ENCODE assay signal across 12 mouse cellular contexts in genomic region chr2:122581361-122582017, GRCm38 (mm10). TPM values are rescaled to one million over a fixed set of nuclear protein-coding genes. Genes with fewer than 3 reads are reported as not detected.
DNase-seq lines count a peak whose midpoint lies in the region; ATAC-seq lines count a peak whose summit lies in the region.
"Had no signal": no experiment of that assay in that cellular context is flagged by ENCODE, and none has a peak within 500 bp of the region (broad histone marks: within the 10 kb centered on the region; RNA-seq: fewer than 3 reads in every experiment).

No protein-coding gene starts in this region.

- H3K9me3 ChIP-seq in heart, embryonic 14.5 days (ENCODE audit: control insufficient read depth, low read length), result no peaks in the 10 kb centered on the region
- no peaks in the 10 kb centered on the region for H3K9me3 ChIP-seq in lung, embryonic 15.5 days
- no peaks in the 10 kb centered on the region for H3K9me3 ChIP-seq in intestine, embryonic 15.5 days
- H3K9me3 ChIP-seq: hindbrain, embryonic 12.5 days; neural tube, embryonic 13.5 days had no signal

- H3K27ac ChIP-seq in heart, embryonic 14.5 days (replicated peaks in 1 of 2; ENCODE audit: control insufficient read depth in 1 of 2, insufficient read depth in 1 of 2, low read depth in 2 of 2, low read length in 2 of 2), result peak overlapping the region; percentile 83 to 89
- peak overlapping the region; percentile 62 for H3K27ac ChIP-seq in lung, embryonic 15.5 days
- H3K27ac ChIP-seq in intestine, embryonic 15.5 days, result no peak overlapping the region; the same call in 1 of the 2 replicates
- H3K27ac ChIP-seq: hindbrain, embryonic 12.5 days; neural tube, embryonic 13.5 days had no signal

- no peak overlapping the region; the same call in 1 of the 2 replicates for H3K9ac ChIP-seq in heart, embryonic 14.5 days (ENCODE audit: low read length)
- H3K9ac ChIP-seq in lung, embryonic 15.5 days, result no peak overlapping the region
- H3K9ac ChIP-seq in intestine, embryonic 15.5 days, result no peak overlapping the region
- H3K9ac ChIP-seq: hindbrain, embryonic 12.5 days; neural tube, embryonic 13.5 days had no signal

- H3K4me3 ChIP-seq in heart, embryonic 14.5 days (ENCODE audit: control insufficient read depth in 1 of 2, insufficient read depth in 1 of 2, low read depth in 1 of 2, low read length in 2 of 2), result no peak overlapping the region
- H3K4me3 ChIP-seq in lung, embryonic 15.5 days, result no peak overlapping the region
- no peak overlapping the region for H3K4me3 ChIP-seq in intestine, embryonic 15.5 days (replicated peaks)
- H3K4me3 ChIP-seq: hindbrain, embryonic 12.5 days; neural tube, embryonic 13.5 days had no signal

- WGBS in heart, embryonic 14.5 days, result 44% methylated on average over 3 of the region's 3 CpGs
- WGBS in lung, embryonic 15.5 days, result 30% methylated on average over 3 of the region's 3 CpGs
- 52% methylated on average over 3 of the region's 3 CpGs for WGBS in intestine, embryonic 15.5 days

- peak overlapping the region; percentile 16; the same call in 1 of the 2 replicates for H3K4me2 ChIP-seq in heart, embryonic 14.5 days (ENCODE audit: low read length)
- no peak overlapping the region for H3K4me2 ChIP-seq in lung, embryonic 15.5 days
- H3K4me2 ChIP-seq in intestine, embryonic 15.5 days (replicated peaks), result no peak overlapping the region
- H3K4me2 ChIP-seq: hindbrain, embryonic 12.5 days; neural tube, embryonic 13.5 days had no signal

- H3K4me1 ChIP-seq in heart, embryonic 14.5 days (ENCODE audit: control insufficient read depth in 2 of 2, insufficient read depth in 2 of 2, low read length in 2 of 2), result peaks cover 7 to 14% of the 10 kb centered on the region in 2 experiments; a peak in 3 of 4 replicates
- H3K4me1 ChIP-seq in lung, embryonic 15.5 days, result peaks cover 11% of the 10 kb centered on the region; the same call in 1 of the 2 replicates
- H3K4me1 ChIP-seq in intestine, embryonic 15.5 days (replicated peaks), result peaks cover 2% of the 10 kb centered on the region; the same call in 1 of the 2 replicates
- H3K4me1 ChIP-seq: hindbrain, embryonic 12.5 days; neural tube, embryonic 13.5 days had no signal

- intact Hi-C loops in left cerebral cortex, postnatal 36 days (cut with DNase I), result no loop called here

- peak; percentile 8 to 11 for DNase-seq in adrenal gland, postnatal 36 days
- no peak for DNase-seq in adrenal gland, adult 18-20 months (ENCODE audit: low spot score in 2 of 2)
- peak; percentile 78 for DNase-seq in adipocyte (ENCODE audit: low spot score)
- DNase-seq in left cerebral cortex, postnatal 36 days (ENCODE audit: low spot score in 2 of 2), result no peak
- DNase-seq in thymus, postnatal 4 days, result no peak

- peak; percentile 79 for ATAC-seq in heart, embryonic 14.5 days (ENCODE audit: insufficient number of reproducible peaks, insufficient read depth, low FRiP score, low read depth)
- peak; percentile 49; the same call in 1 of the 2 replicates for ATAC-seq in lung, embryonic 15.5 days (ENCODE audit: borderline replicate concordance, extremely low read depth, low FRiP score, low TSS enrichment)
- ATAC-seq in intestine, embryonic 15.5 days, result no peak

- H3K27me3 ChIP-seq in heart, embryonic 14.5 days (ENCODE audit: control insufficient read depth, insufficient read depth, low read length), result no peaks in the 10 kb centered on the region
- no peaks in the 10 kb centered on the region for H3K27me3 ChIP-seq in lung, embryonic 15.5 days
- no peaks in the 10 kb centered on the region for H3K27me3 ChIP-seq in intestine, embryonic 15.5 days (replicated peaks)
- H3K27me3 ChIP-seq: hindbrain, embryonic 12.5 days; neural tube, embryonic 13.5 days had no signal

- H3K36me3 ChIP-seq in heart, embryonic 14.5 days (ENCODE audit: control insufficient read depth, insufficient read depth, low read length), result no peaks in the 10 kb centered on the region
- no peaks in the 10 kb centered on the region for H3K36me3 ChIP-seq in lung, embryonic 15.5 days
- no peaks in the 10 kb centered on the region for H3K36me3 ChIP-seq in intestine, embryonic 15.5 days
- H3K36me3 ChIP-seq: hindbrain, embryonic 12.5 days; neural tube, embryonic 13.5 days had no signal

RNA-seq across cellular contexts. Expression of gene Gatm, which starts 29.6 kb away (rescaled TPM):
- 1 to 10 TPM; 4.9 to 5.5 TPM for total RNA-seq in adrenal gland, postnatal 36 days (2021)
- 1 to 10 TPM; 5.5 to 6.1 TPM for total RNA-seq in adrenal gland, adult 18-20 months (2021)
- 13.2 and 19.0 TPM in 2 replicates for polyA plus RNA-seq in heart, embryonic 14.5 days (2014; fragmentation: Nextera tagmentation; extraction: Ambion mirVana)
- polyA plus RNA-seq in lung, embryonic 15.5 days (2015; fragmentation: Nextera tagmentation; extraction: Ambion mirVana), result 6.2 and 6.3 TPM in 2 replicates
- 10 to 100 TPM; 55.3 to 61.9 TPM for total RNA-seq in left cerebral cortex, postnatal 36 days (2021)
- polyA plus RNA-seq in intestine, embryonic 15.5 days (2015; fragmentation: Nextera tagmentation; extraction: Ambion mirVana), result 18.9 and 23.9 TPM in 2 replicates

RNA-seq across cellular contexts. Expression of gene AA467197, which starts 55.3 kb away (rescaled TPM):
- 1 to 10 TPM in 1 of 2 experiments, under 1 TPM in 1; 0.72 to 1.8 TPM for total RNA-seq in adrenal gland, postnatal 36 days (2021)
- 1 to 10 TPM; 1.2 to 3.2 TPM for total RNA-seq in adrenal gland, adult 18-20 months (2021)
- polyA plus RNA-seq in heart, embryonic 14.5 days (2014; fragmentation: Nextera tagmentation; extraction: Ambion mirVana), result not detected in 2 replicates
- polyA plus RNA-seq in lung, embryonic 15.5 days (2015; fragmentation: Nextera tagmentation; extraction: Ambion mirVana), result 0.30 and 0.76 TPM in 2 replicates
- total RNA-seq in left cerebral cortex, postnatal 36 days (2021), result under 1 TPM in 1 of 2 experiments, not detected in 1; 0.79 TPM
- 7.1 and 7.3 TPM in 2 replicates for polyA plus RNA-seq in intestine, embryonic 15.5 days (2015; fragmentation: Nextera tagmentation; extraction: Ambion mirVana)
- total RNA-seq: left cerebral cortex, postnatal 25 days had no signal
- polyA plus RNA-seq: embryonic facial prominence, embryonic 11.5 days; neural tube, embryonic 13.5 days had no signal

Comparison
In these comparisons a context has a peak if more than half of its experiments do, and no peak if none do; other contexts are left out.
1. DNase-seq: peak in adrenal gland, postnatal 36 days (2 of 2) and adipocyte (single experiment); none in adrenal gland, adult 18-20 months (0 of 2), left cerebral cortex, postnatal 36 days (0 of 2) and thymus, postnatal 4 days (single experiment).
2. RNA of gene Gatm, which starts 29.6 kb away (total RNA-seq): 55.3 to 61.9 TPM in left cerebral cortex, postnatal 36 days; 5.5 to 6.1 TPM in adrenal gland, adult 18-20 months and 4.9 to 5.5 TPM in adrenal gland, postnatal 36 days; every median in the first group is over 4 times any median in the second.